Mouse (Mus musculus) lung, adult 2 months (tissue): ENCODE measurements at regions not wholly inside any gene's neighbourhood (a gene's known extent, or its start where the extent isn't known, plus 50 kb on each side); places are given as distances from the start of the nearest gene placed in this dataset.

ENCODE experiments used
- CTCF ChIP-seq: fragments of 200-500 bp; IDR thresholded peaks from 2 replicates; pipeline ENCODE4 v1.5.1; 2011; ENCODE audit warnings: mild to moderate bottlenecking, low read length, control low read depth; ENCODE audit not compliant: insufficient read depth
- POLR2A ChIP-seq: fragments of 200-500 bp; IDR thresholded peaks from 2 replicates; pipeline ENCODE4 v1.6.1; 2011; ENCODE audit warnings: low read depth, mild to moderate bottlenecking, control low read depth, low read length, borderline replicate concordance; ENCODE audit errors: extremely low read depth

GRCm38 (mm10) chr16:24056885-24057531, 68.4 kb upstream of the Bcl6 start:
- no peak for TF ChIP-seq CTCF
- TF ChIP-seq POLR2A: no peak
